Comparison of ENCODE assay signal across 12 mouse cellular contexts in genomic region chr13:32055321-32055720, GRCm38 (mm10).
DNase-seq lines count a peak whose midpoint lies in the region; ATAC-seq and TF ChIP-seq lines count a peak whose summit lies in the region.
"Had no signal": no experiment of that assay in that cellular context is flagged by ENCODE, and none has a peak within 500 bp of the region (broad histone marks: within the 10 kb centered on the region; RNA-seq: fewer than 3 reads in every experiment).

No protein-coding gene starts in this region.

- H3K9ac ChIP-seq in stomach, embryonic 14.5 days (replicated peaks; ENCODE audit: low read depth, low read length) = no peak overlapping the region
- H3K9ac ChIP-seq in stomach, postnatal 0 days (ENCODE audit: low read length) = no peak overlapping the region

- peak; percentile 42; the same call in 1 of the 2 replicates for ATAC-seq in stomach, embryonic 14.5 days (ENCODE audit: insufficient number of reproducible peaks, insufficient read depth, low FRiP score, low read depth)
- ATAC-seq in stomach, postnatal 0 days (ENCODE audit: low FRiP score, low TSS enrichment) = no peak; the same call in 1 of the 2 replicates
- no peak for ATAC-seq in activated CD4-positive, CD25-positive, alpha-beta regulatory T cell, adult 4 months

- H3K36me3 ChIP-seq in stomach, embryonic 14.5 days (ENCODE audit: control insufficient read depth, insufficient read depth, low read length) = no peaks in the 10 kb centered on the region
- no peaks in the 10 kb centered on the region for H3K36me3 ChIP-seq in stomach, postnatal 0 days (ENCODE audit: control insufficient read depth, insufficient read depth, low read length)

- H3K9me3 ChIP-seq in stomach, embryonic 14.5 days (ENCODE audit: control insufficient read depth, low read depth, low read length) = no peaks in the 10 kb centered on the region
- no peaks in the 10 kb centered on the region for H3K9me3 ChIP-seq in stomach, postnatal 0 days (ENCODE audit: control insufficient read depth, low read length)

- no peaks in the 10 kb centered on the region for H3K4me1 ChIP-seq in stomach, embryonic 14.5 days (ENCODE audit: control insufficient read depth, insufficient read depth, low read length)
- H3K4me1 ChIP-seq in stomach, postnatal 0 days (replicated peaks; ENCODE audit: control insufficient read depth, insufficient read depth) = no peaks in the 10 kb centered on the region

- H3K27me3 ChIP-seq in stomach, embryonic 14.5 days (ENCODE audit: control insufficient read depth, insufficient read depth, low read length) = no peaks in the 10 kb centered on the region
- no peaks in the 10 kb centered on the region for H3K27me3 ChIP-seq in stomach, postnatal 0 days (ENCODE audit: control insufficient read depth, insufficient read depth, low read length)

- TF ChIP-seq CTCF in stomach, postnatal 0 days (IDR thresholded peaks at IDR 0.05; ENCODE audit: low read depth) = no peak

- DNase-seq in heart, postnatal 10 days = peak; percentile 10 to 27
- DNase-seq in heart, adult 11 months = no peak
- no peak for DNase-seq in stomach, postnatal 0 days (ENCODE audit: low spot score)
- peak; percentile 61 to 70 for DNase-seq in kidney, postnatal 4 days
- DNase-seq in natural killer cell, adult 2 months (ENCODE audit: low spot score in 2 of 2) = no peak
- no peak for DNase-seq in c-Kit-positive CD71-positive TER-119-positive erythroid progenitor cells, embryonic 14.5 days (ENCODE audit: low spot score)
- DNase-seq: cerebellum, adult 8-10 months; gastrocnemius, postnatal 25 days had no signal

- no peak for TF ChIP-seq EP300 in stomach, postnatal 0 days (optimal IDR thresholded peaks at IDR 0.05)

- no peak overlapping the region for H3K4me3 ChIP-seq in stomach, embryonic 14.5 days (ENCODE audit: low read depth, low read length)
- H3K4me3 ChIP-seq in stomach, postnatal 0 days (ENCODE audit: low read depth, low read length) = no peak overlapping the region
- H3K4me3 ChIP-seq: layer of hippocampus, adult 2 months had no signal

- H3K4me2 ChIP-seq in stomach, embryonic 14.5 days (replicated peaks; ENCODE audit: low read depth, low read length) = no peak overlapping the region
- H3K4me2 ChIP-seq in stomach, postnatal 0 days (replicated peaks; ENCODE audit: low read depth) = no peak overlapping the region

- WGBS in stomach, embryonic 14.5 days = 44% methylated on average over 6 of the region's 6 CpGs
- WGBS in stomach, postnatal 0 days = 48% methylated on average over 6 of the region's 6 CpGs

- intact Hi-C loops in heart, postnatal 10 days (cut with DNase I) = no loop called here

- no peak overlapping the region for H3K27ac ChIP-seq in stomach, embryonic 14.5 days (ENCODE audit: low read length)
- H3K27ac ChIP-seq in stomach, postnatal 0 days (replicated peaks) = no peak overlapping the region
- H3K27ac ChIP-seq: layer of hippocampus, adult 2 months; macrophage had no signal

Comparison
In these comparisons a context has a peak if more than half of its experiments do, and no peak if none do; other contexts are left out.
1. DNase-seq: peak in heart, postnatal 10 days (2 of 2) and kidney, postnatal 4 days (2 of 2); none in heart, adult 11 months (single experiment), stomach, postnatal 0 days (single experiment), natural killer cell, adult 2 months (0 of 2) and c-Kit-positive CD71-positive TER-119-positive erythroid progenitor cells, embryonic 14.5 days (single experiment).